Mouse (Mus musculus) MEL (cell line): Measurements from ENCODE around the gene Tpx2. TPM values are rescaled to one million over a fixed set of nuclear protein-coding genes. Genes with fewer than 3 reads are reported as not detected.

Experiments
- DNase-seq: peaks from one replicate; pipeline ENCODE4 v3.0.0; 2011; ENCODE audit warnings: low read depth, low spot score
- H3K27ac ChIP-seq: 2 replicates; pipeline ENCODE4 v1.5.1; 2012; ENCODE audit warnings: low read depth, mild to moderate bottlenecking, control low read depth, low read length, moderate library complexity; ENCODE audit not compliant: control insufficient read depth
- H3K27me3 ChIP-seq, 2 experiments: fragments of 150-350 bp in 1 of 2; sonication (generic) in 1 of 2; 2 replicates each; pipeline ENCODE4 v1.6.1; 2012; ENCODE audit warnings: low read length in 2 of 2, mild to moderate bottlenecking in 2 of 2, improper control_type of control experiment in 1 of 2, moderate library complexity in 1 of 2; ENCODE audit not compliant: insufficient read depth in 2 of 2, control insufficient read depth in 1 of 2
- H3K36me3 ChIP-seq, 2 experiments: 2 replicates each; pipeline ENCODE4 v1.6.1; 2012 to 2014; ENCODE audit warnings: low read length in 2 of 2, improper control_type of control experiment in 1 of 2, inconsistent platforms in 1 of 2, mild to moderate bottlenecking in 1 of 2; ENCODE audit not compliant: insufficient read depth in 2 of 2, control insufficient read depth in 1 of 2
- H3K4me1 ChIP-seq, 2 experiments: fragments of 150-350 bp in 1 of 2; sonication (generic) in 1 of 2; 2 replicates each; pipeline ENCODE4 v1.6.1; 2012; ENCODE audit warnings: low read length in 2 of 2, improper control_type of control experiment in 1 of 2, mild to moderate bottlenecking in 1 of 2; ENCODE audit not compliant: insufficient read depth in 2 of 2, control insufficient read depth in 1 of 2
- H3K4me3 ChIP-seq, 2 experiments: fragments of 150-350 bp in 1 of 2; sonication (generic) in 1 of 2; 2 replicates each; pipeline ENCODE4 v1.5.1; 2012; ENCODE audit warnings: low read depth in 2 of 2, low read length in 2 of 2, mild to moderate bottlenecking in 2 of 2, moderate library complexity in 2 of 2, control low read depth in 1 of 2, improper control_type of control experiment in 1 of 2; ENCODE audit not compliant: control insufficient read depth in 1 of 2, insufficient read depth in 1 of 2
- H3K79me2 ChIP-seq: 2 replicates; pipeline ENCODE4 v1.6.1; 2012; ENCODE audit warnings: mild to moderate bottlenecking, low read length, moderate library complexity; ENCODE audit not compliant: control insufficient read depth, poor library complexity, insufficient read depth
- H3K9ac ChIP-seq: 2 replicates; pipeline ENCODE4 v1.6.1; 2012; ENCODE audit warnings: low read depth, mild to moderate bottlenecking, control low read depth, low read length, moderate library complexity; ENCODE audit not compliant: control insufficient read depth, poor library complexity, severe bottlenecking
- H3K9me3 ChIP-seq: fragments of 150-350 bp; sonication (generic); replicated peaks from 2 replicates; pipeline ENCODE4 v1.6.1; 2012; ENCODE audit warnings: mild to moderate bottlenecking, low read length, improper control_type of control experiment, moderate library complexity; ENCODE audit not compliant: insufficient read depth
- BHLHE40 ChIP-seq: IDR thresholded peaks from 2 replicates; pipeline ENCODE4 v1.6.1; 2012; ENCODE audit warnings: low read depth, mild to moderate bottlenecking, inconsistent platforms, low read length, improper control_type of control experiment, borderline replicate concordance
- CHD1 ChIP-seq: IDR thresholded peaks from 2 replicates; pipeline ENCODE4 v1.6.1; 2012; ENCODE audit warnings: low read depth, mild to moderate bottlenecking, inconsistent platforms, low read length, improper control_type of control experiment
- E2F4 ChIP-seq: IDR thresholded peaks from 2 replicates; pipeline ENCODE4 v1.6.1; 2011; ENCODE audit warnings: low read depth, low read length, improper control_type of control experiment, borderline replicate concordance
- ETS1 ChIP-seq: IDR thresholded peaks from 2 replicates; pipeline ENCODE4 v1.6.1; 2012; ENCODE audit warnings: low read depth, mild to moderate bottlenecking, inconsistent platforms, low read length, improper control_type of control experiment, moderate library complexity
- JUND ChIP-seq: IDR thresholded peaks from 2 replicates; pipeline ENCODE4 v1.6.1; 2011; ENCODE audit warnings: low read depth, mild to moderate bottlenecking, improper control_type of control experiment, low read length
- KAT2A ChIP-seq: conservative IDR thresholded peaks from 2 replicates; pipeline ENCODE4 v1.6.1; 2012; ENCODE audit warnings: low read depth, low read length, improper control_type of control experiment, inconsistent platforms
- MAFK ChIP-seq: IDR thresholded peaks from 2 replicates; pipeline ENCODE4 v1.6.1; 2011; ENCODE audit warnings: low read depth, mild to moderate bottlenecking, low read length, improper control_type of control experiment, borderline replicate concordance
- MAX ChIP-seq: IDR thresholded peaks from 2 replicates; pipeline ENCODE4 v1.6.1; 2011; ENCODE audit warnings: low read length, improper control_type of control experiment
- MEF2A ChIP-seq: IDR thresholded peaks from 2 replicates; pipeline ENCODE4 v1.6.1; 2014; ENCODE audit warnings: low read depth, mild to moderate bottlenecking, inconsistent platforms, low read length, improper control_type of control experiment; ENCODE audit not compliant: poor library complexity, insufficient replicate concordance, severe bottlenecking; ENCODE audit errors: extremely low read depth
- MXI1 ChIP-seq: IDR thresholded peaks from 2 replicates; pipeline ENCODE4 v1.6.1; 2011; ENCODE audit warnings: mild to moderate bottlenecking, low read depth, low read length, improper control_type of control experiment
- MYB ChIP-seq: IDR thresholded peaks from 2 replicates; pipeline ENCODE4 v1.6.1; 2011; ENCODE audit warnings: mild to moderate bottlenecking, low read depth, low read length, improper control_type of control experiment
- NELFE ChIP-seq: IDR thresholded peaks from 2 replicates; pipeline ENCODE4 v1.6.1; 2011; ENCODE audit warnings: low read depth, low read length, improper control_type of control experiment
- NRF1 ChIP-seq: IDR thresholded peaks from 2 replicates; pipeline ENCODE4 v1.6.1; 2014; ENCODE audit warnings: low read depth, mild to moderate bottlenecking, inconsistent platforms, low read length, improper control_type of control experiment, moderate library complexity; ENCODE audit not compliant: poor library complexity, insufficient read depth, severe bottlenecking
- RAD21 ChIP-seq: IDR thresholded peaks from 2 replicates; pipeline ENCODE4 v1.6.1; 2011; ENCODE audit warnings: mild to moderate bottlenecking, low read depth, low read length, improper control_type of control experiment
- SIN3A ChIP-seq: IDR thresholded peaks from 2 replicates; pipeline ENCODE4 v1.6.1; 2012; ENCODE audit warnings: low read length, improper control_type of control experiment, inconsistent platforms
- SMC3 ChIP-seq: IDR thresholded peaks from 2 replicates; pipeline ENCODE4 v1.6.1; 2011; ENCODE audit warnings: low read depth, low read length, improper control_type of control experiment
- TAL1 ChIP-seq: IDR thresholded peaks from 2 replicates; pipeline ENCODE4 v1.6.1; 2012; ENCODE audit warnings: mild to moderate bottlenecking, inconsistent platforms, low read length, moderate library complexity, mixed read lengths
- TBP ChIP-seq: IDR thresholded peaks from 2 replicates; pipeline ENCODE4 v1.8.0; 2011; ENCODE audit warnings: low read depth, low read length, improper control_type of control experiment
- UBTF ChIP-seq: IDR thresholded peaks from 2 replicates; pipeline ENCODE4 v1.6.1; 2012; ENCODE audit warnings: low read depth, mild to moderate bottlenecking, inconsistent platforms, low read length, improper control_type of control experiment, moderate library complexity, borderline replicate concordance; ENCODE audit not compliant: insufficient read depth
- ZC3H11A ChIP-seq: IDR thresholded peaks from 2 replicates; pipeline ENCODE4 v1.6.1; 2012; ENCODE audit warnings: low read depth, mild to moderate bottlenecking, inconsistent platforms, low read length, improper control_type of control experiment
- ZKSCAN1 ChIP-seq: IDR thresholded peaks from 2 replicates; pipeline ENCODE4 v1.6.1; 2012; ENCODE audit warnings: low read depth, mild to moderate bottlenecking, inconsistent platforms, low read length, improper control_type of control experiment, moderate library complexity
- ZMIZ1 ChIP-seq: IDR thresholded peaks from 2 replicates; pipeline ENCODE4 v1.6.1; 2012; ENCODE audit warnings: low read depth, mild to moderate bottlenecking, inconsistent platforms, low read length, improper control_type of control experiment, moderate library complexity
- ZNF384 ChIP-seq: IDR thresholded peaks from 2 replicates; pipeline ENCODE4 v1.6.1; 2012; ENCODE audit warnings: low read depth, mild to moderate bottlenecking, inconsistent platforms, low read length, improper control_type of control experiment
- polyA plus RNA-seq, 2 experiments: library from polyadenylated mRNA; stranded (reverse) in 1 of 2; unstranded in 1 of 2; fragments of >175 nt in 1 of 2; fragments of >200 nt in 1 of 2; gene quantifications; 2 replicates each; pipeline versions ENCODE4 v1.2.1 to v1.2.4; 2012; ENCODE audit warnings: low replicate concordance in 2 of 2, low read depth in 1 of 2; ENCODE audit not compliant: insufficient read length in 2 of 2, insufficient read depth in 1 of 2, missing spikeins in 1 of 2
- total RNA-seq: library from RNA; depleted of rRNA; stranded (reverse); fragments of 300-350 nt; gene quantifications from 2 replicates; pipeline ENCODE4 v1.2.3, GENCODE M21; 2012

The Tpx2 gene
- total and polyA plus RNA-seq, 3 experiments = 59.3 to 131 TPM; not detected in 1

DNA sequence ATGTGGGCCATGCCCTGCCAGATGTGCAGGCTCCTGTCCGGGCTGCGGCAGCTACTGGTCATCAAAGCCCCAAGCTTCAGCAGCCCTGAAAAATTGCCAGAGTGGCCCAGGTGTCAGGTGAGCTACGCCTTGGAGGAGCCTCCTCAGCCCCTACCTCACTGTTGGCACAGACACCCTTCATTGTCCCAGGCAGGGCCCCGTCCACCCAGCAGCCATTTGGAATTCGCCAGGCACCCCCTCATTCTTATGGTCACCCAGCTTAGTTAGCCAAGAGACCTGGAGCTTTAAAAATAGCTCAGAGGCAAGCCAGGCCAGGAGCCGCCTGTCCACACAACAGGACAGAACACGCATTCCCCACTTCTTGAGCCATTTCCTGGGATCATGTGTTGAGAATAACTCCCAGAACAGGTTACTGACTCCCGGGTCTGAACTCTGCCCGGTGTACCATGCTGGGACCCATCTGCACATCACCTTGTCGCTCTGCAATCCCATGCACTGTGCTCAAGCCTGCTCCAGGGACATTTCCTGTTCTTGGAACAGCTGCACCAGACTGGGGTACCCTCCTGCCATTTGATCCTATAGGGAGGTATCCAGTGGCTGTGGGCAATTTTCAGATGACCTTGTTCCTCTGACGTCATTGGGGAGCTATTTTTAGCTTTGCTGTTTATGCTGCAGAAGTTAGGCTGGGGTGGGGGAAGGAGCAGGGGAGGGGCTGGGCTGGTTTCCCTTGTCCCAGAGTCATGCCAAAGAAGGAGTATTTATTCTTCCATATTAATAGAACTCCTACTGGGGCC is 57.5 kb downstream of the Tpx2 start:
- TF ChIP-seq JUND (no peak), MAFK (no peak), MAX (no peak), MEF2A (no peak), SIN3A (no peak), ETS1 (no peak), BHLHE40 (no peak)
- TF ChIP-seq, all 39 proteins: peak for 0
- Histone ChIP-seq H3K27me3 (no peaks in the 10 kb centered on the region), H3K9ac (no peak overlapping the region), H3K9me3 (no peaks in the 10 kb centered on the region), H3K4me3 (no peak overlapping the region), H3K36me3 (no peaks in the 10 kb centered on the region), H3K79me2 (no peaks in the 10 kb centered on the region), H3K27ac (no peak overlapping the region), H3K4me1 (no peaks in the 10 kb centered on the region)
- no peak for DNase-seq

DNA sequence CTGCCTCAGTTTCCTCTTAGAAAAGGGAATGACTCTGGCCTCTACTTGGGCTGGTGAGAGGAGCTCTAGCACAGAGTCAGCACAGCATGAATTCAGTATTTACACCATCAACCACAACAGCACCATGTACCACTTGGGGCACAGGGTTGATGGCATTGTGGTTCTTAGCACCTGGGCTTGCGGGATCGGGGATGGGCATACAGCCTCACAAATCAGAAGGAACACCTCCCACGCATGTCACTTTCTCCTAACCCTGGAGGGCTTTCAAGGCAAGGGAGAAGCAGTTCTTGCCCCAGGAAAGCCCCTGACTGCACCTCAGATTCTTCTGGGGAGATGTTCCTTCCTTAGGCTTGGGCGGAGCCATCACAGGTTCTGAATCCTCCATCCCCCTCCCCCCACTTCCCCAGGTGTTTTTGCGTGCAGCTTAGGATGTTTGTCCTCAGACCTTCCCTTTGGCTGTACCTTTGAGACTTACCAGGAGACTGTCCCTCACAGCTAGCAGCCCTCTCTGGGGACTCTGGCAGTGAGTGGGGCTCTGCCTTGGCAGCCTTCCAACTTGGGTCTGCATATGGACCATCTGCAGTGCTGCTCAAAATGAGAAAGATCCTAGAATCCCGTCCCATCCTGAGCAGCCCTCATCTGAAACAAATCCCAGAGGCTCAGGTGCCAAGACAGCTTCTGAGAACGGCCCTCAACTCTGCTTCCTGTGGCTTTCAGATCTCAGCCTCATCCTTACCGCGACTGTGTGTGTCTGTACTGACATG is 58.7 kb downstream of the Tpx2 start:
- no peak overlapping the region for H3K4me3 ChIP-seq
- TF ChIP-seq E2F4 (no peak), SMC3 (no peak), MAFK (no peak), MYB (no peak), KAT2A (no peak), NRF1 (no peak), UBTF (no peak), TBP (no peak), CHD1 (no peak), NELFE (no peak), RAD21 (no peak), ZKSCAN1 (no peak), TAL1 (no peak), MAX (no peak), MXI1 (no peak), ZNF384 (no peak), ZMIZ1 (no peak), BHLHE40 (no peak), ZC3H11A (no peak)
- no peaks in the 10 kb centered on the region for H3K9me3 ChIP-seq
- H3K9ac ChIP-seq = no peak overlapping the region
- no peaks in the 10 kb centered on the region for H3K79me2 ChIP-seq
- no peaks in the 10 kb centered on the region for H3K36me3 ChIP-seq
- peaks cover 0 to 1% of the 10 kb centered on the region in 2 experiments; a peak in 1 of 4 replicates for H3K27me3 ChIP-seq
- no peaks in the 10 kb centered on the region for H3K4me1 ChIP-seq
- DNase-seq = no peak
- H3K27ac ChIP-seq = no peak overlapping the region
